Mouse (Mus musculus) embryonic stem cell, embryonic (primary cell): Measurements from ENCODE around the gene Adra2a.

Source experiments
- CTCF ChIA-PET, 4 experiments: fragments of 300-600 bp in 2 of 4; fragments of 350-600 bp in 2 of 4; sonication (Branson Sonifier 250); formaldehyde crosslinking; loops; one replicate each; lab custom pipeline; 2022; ENCODE audit warnings: inconsistent platforms in 2 of 4; lab: Charles Lee
- POLR2A ChIA-PET, 4 experiments: fragments of 300-600 bp in 2 of 4; fragments of 350-600 bp in 2 of 4; sonication (Branson Sonifier 250); formaldehyde crosslinking; loops; one replicate each; lab custom pipeline; 2022; ENCODE audit warnings: antibody characterized with exemption in 4 of 4, inconsistent platforms in 1 of 4; lab: Charles Lee

The Adra2a gene

GRCm38 (mm10) chr19:54043851-54044250, at the start of gene Adra2a:
Gene Adra2a (plus strand): TSS chr19:54044151.
- ChIA-PET CTCF (interaction anchor here in 3 of 4 experiments (0.7 to 4.0 kb wide), 5 partner anchors 41 to 1154 kb away, joined by 4 to 15 read pairs (median 5); no protein-coding TSS in a partner anchor), POLR2A (interaction anchor here in 1 of 4 experiments (1.6 kb wide), 1 partner anchor 444 kb away, joined by 3 read pairs; no protein-coding TSS in a partner anchor)

GRCm38 (mm10) chr19:53994276-53994675, 49.7 kb upstream of the Adra2a start:
- CTCF ChIA-PET = interaction anchor here in 3 of 4 experiments (0.5 to 0.6 kb wide), 3 partner anchors 91 to 1204 kb away, joined by 3 to 8 read pairs (median 3); no protein-coding TSS in a partner anchor

GRCm38 (mm10) chr19:54010973-54011372, 33.0 kb upstream of the Adra2a start:
- ChIA-PET CTCF (no interaction called here), POLR2A (no interaction called here)

More at GRCm38 (mm10) chr19:53994276-53994675, 49.7 kb upstream of the Adra2a start:
- POLR2A ChIA-PET = interaction anchor here in 2 of 4 experiments (0.6 to 1.4 kb wide), 8 partner anchors 32 to 1171 kb away, joined by 3 to 7 read pairs (median 4); partner anchors contain the start of genes Bbip1 (in 1 of the 2) and Shoc2 (in 1 of the 2)

GRCm38 (mm10) chr19:54014999-54015398, 29.0 kb upstream of the Adra2a start:
- CTCF ChIA-PET = interaction anchor here in 1 of 4 experiments (0.5 kb wide), 1 partner anchor 1130 kb away, joined by 3 read pairs; no protein-coding TSS in a partner anchor
- POLR2A ChIA-PET = interaction anchor here in 2 of 4 experiments (0.6 to 1.0 kb wide), 5 partner anchors 9 to 697 kb away, joined by 3 to 4 read pairs (median 3); no protein-coding TSS in a partner anchor

- POLR2A ChIA-PET = interaction anchor here in 2 of 4 experiments (0.6 to 1.0 kb wide), 8 partner anchors 10 to 697 kb away, joined by 3 to 5 read pairs (median 3); no protein-coding TSS in a partner anchor
- CTCF ChIA-PET = interaction anchor here in 1 of 4 experiments (0.6 kb wide), 1 partner anchor 311 kb away, joined by 3 read pairs; no protein-coding TSS in a partner anchor
Observed at GRCm38 (mm10) chr19:54015503-54015902, 28.4 kb upstream of the Adra2a start.

GRCm38 (mm10) chr19:54035100-54035499, 8.9 kb upstream of the Adra2a start:
- ChIA-PET CTCF (interaction anchor here in 2 of 4 experiments (0.6 kb wide), 2 partner anchors 216 to 1028 kb away, joined by 3 read pairs; no protein-coding TSS in a partner anchor), POLR2A (interaction anchor here in 1 of 4 experiments (0.9 to 1.5 kb wide), 2 partner anchors 8 to 13 kb away, joined by 4 to 5 read pairs; no protein-coding TSS in a partner anchor)

- POLR2A ChIA-PET = interaction anchor here in 1 of 4 experiments (1.1 kb wide), 1 partner anchor 11 kb away, joined by 3 read pairs; no protein-coding TSS in a partner anchor
- CTCF ChIA-PET = interaction anchor here in 1 of 4 experiments (0.7 kb wide), 1 partner anchor 1180 kb away, joined by 3 read pairs; no protein-coding TSS in a partner anchor
Observed at GRCm38 (mm10) chr19:54039441-54039840, 4.5 kb upstream of the Adra2a start.

- ChIA-PET POLR2A (interaction anchor here in 2 of 4 experiments (0.7 to 1.3 kb wide), 3 partner anchors 96 to 441 kb away, joined by 3 to 6 read pairs (median 3); partner anchors contain the start of genes Bbip1 (in 1 of the 2) and Shoc2 (in 1 of the 2)), CTCF (interaction anchor here in 1 of 4 experiments (0.6 kb wide), 1 partner anchor 913 kb away, joined by 3 read pairs; no protein-coding TSS in a partner anchor)
Observed at GRCm38 (mm10) chr19:54040356-54041028, 3.5 kb upstream of the Adra2a start.

GRCm38 (mm10) chr19:54041029-54041367, 3.0 kb upstream of the Adra2a start:
- POLR2A ChIA-PET = interaction anchor here in 2 of 4 experiments (0.7 to 1.3 kb wide), 3 partner anchors 97 to 442 kb away, joined by 3 to 6 read pairs (median 3); partner anchors contain the start of genes Bbip1 (in 1 of the 2) and Shoc2 (in 1 of the 2)
- CTCF ChIA-PET = interaction anchor here in 3 of 4 experiments (0.5 to 0.6 kb wide), 3 partner anchors 349 to 912 kb away, joined by 3 to 4 read pairs (median 3); no protein-coding TSS in a partner anchor

GRCm38 (mm10) chr19:54044507-54045371, 788 bp downstream of the Adra2a start:
- CTCF ChIA-PET = interaction anchor here (0.5 to 4.0 kb wide), 18 partner anchors 33 to 1162 kb away, joined by 3 to 15 read pairs (median 4); no protein-coding TSS in a partner anchor
- POLR2A ChIA-PET = interaction anchor here in 3 of 4 experiments (0.6 to 2.5 kb wide), 6 partner anchors 10 to 1164 kb away, joined by 3 to 12 read pairs (median 3); no protein-coding TSS in a partner anchor

GRCm38 (mm10) chr19:54045412-54045811, 1.5 kb downstream of the Adra2a start:
- ChIA-PET POLR2A (interaction anchor here in 3 of 4 experiments (0.6 to 2.5 kb wide), 8 partner anchors 9 to 1163 kb away, joined by 3 to 12 read pairs (median 3); no protein-coding TSS in a partner anchor), CTCF (interaction anchor here (0.5 to 4.0 kb wide), 16 partner anchors 34 to 1161 kb away, joined by 3 to 15 read pairs (median 4); no protein-coding TSS in a partner anchor)

GRCm38 (mm10) chr19:54045931-54046683, 2.2 kb downstream of the Adra2a start:
- ChIA-PET CTCF (interaction anchor here in 3 of 4 experiments (0.5 to 4.0 kb wide), 7 partner anchors 202 to 1160 kb away, joined by 3 to 15 read pairs (median 7); no protein-coding TSS in a partner anchor), POLR2A (interaction anchor here in 3 of 4 experiments (0.7 to 2.5 kb wide), 7 partner anchors 8 to 1162 kb away, joined by 3 to 12 read pairs (median 3); no protein-coding TSS in a partner anchor)

GRCm38 (mm10) chr19:54046684-54047070, 2.7 kb downstream of the Adra2a start:
- POLR2A ChIA-PET = interaction anchor here in 2 of 4 experiments (0.5 to 2.5 kb wide), 3 partner anchors 8 to 197 kb away, joined by 3 to 12 read pairs (median 4); no protein-coding TSS in a partner anchor
- CTCF ChIA-PET = interaction anchor here in 2 of 4 experiments (0.5 to 4.0 kb wide), 3 partner anchors 652 to 1014 kb away, joined by 3 to 15 read pairs (median 10); no protein-coding TSS in a partner anchor

GRCm38 (mm10) chr19:54047386-54048050, 3.6 kb downstream of the Adra2a start:
- ChIA-PET CTCF (interaction anchor here in 2 of 4 experiments (0.8 to 4.0 kb wide), 2 partner anchors 1013 to 1159 kb away, joined by 4 to 15 read pairs; no protein-coding TSS in a partner anchor), POLR2A (interaction anchor here in 1 of 4 experiments (0.5 kb wide), 1 partner anchor 67 kb away, joined by 4 read pairs; no protein-coding TSS in a partner anchor)

GRCm38 (mm10) chr19:54048161-54048885, 4.4 kb downstream of the Adra2a start:
- CTCF ChIA-PET = no interaction called here
- POLR2A ChIA-PET = interaction anchor here in 2 of 4 experiments (0.5 to 2.2 kb wide), 4 partner anchors 10 to 74 kb away, joined by 3 to 8 read pairs (median 3); no protein-coding TSS in a partner anchor
